Mouse (Mus musculus): ENCODE measurements around the gene Cdk14. TPM values are rescaled to one million over a fixed set of nuclear protein-coding genes. Genes with fewer than 3 reads are reported as not detected.

Gene Cdk14
- total RNA-seq (2023), result 0.40 to 3.6 TPM (median 1.0 TPM) in 4 replicates

DNA sequence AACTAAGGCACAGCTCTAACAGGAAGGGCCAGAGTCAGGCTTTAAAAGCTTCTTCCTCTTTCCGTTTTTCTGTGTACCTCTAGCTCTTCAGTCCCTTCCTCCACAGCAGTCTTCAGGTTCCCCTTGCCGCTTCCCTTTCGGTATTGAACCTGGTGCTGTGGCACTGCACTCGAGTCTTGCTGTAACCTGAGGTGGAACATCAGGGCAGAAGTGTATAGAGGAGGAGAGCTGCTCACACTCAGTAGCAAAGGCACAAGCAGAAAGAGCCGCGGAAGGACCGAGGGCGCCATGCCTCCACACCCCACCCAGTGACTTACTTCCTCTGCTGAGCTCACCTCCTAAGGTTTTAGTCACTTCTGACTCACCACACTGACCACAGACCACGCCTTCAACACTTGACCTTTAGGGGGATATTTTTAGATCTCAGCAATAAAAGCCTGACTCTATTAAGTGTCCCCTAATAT is at the start of gene Cdk14:
Gene Cdk14, minus strand, starts transcription at position 321 of the 464 bp plus-strand sequence.

DNA sequence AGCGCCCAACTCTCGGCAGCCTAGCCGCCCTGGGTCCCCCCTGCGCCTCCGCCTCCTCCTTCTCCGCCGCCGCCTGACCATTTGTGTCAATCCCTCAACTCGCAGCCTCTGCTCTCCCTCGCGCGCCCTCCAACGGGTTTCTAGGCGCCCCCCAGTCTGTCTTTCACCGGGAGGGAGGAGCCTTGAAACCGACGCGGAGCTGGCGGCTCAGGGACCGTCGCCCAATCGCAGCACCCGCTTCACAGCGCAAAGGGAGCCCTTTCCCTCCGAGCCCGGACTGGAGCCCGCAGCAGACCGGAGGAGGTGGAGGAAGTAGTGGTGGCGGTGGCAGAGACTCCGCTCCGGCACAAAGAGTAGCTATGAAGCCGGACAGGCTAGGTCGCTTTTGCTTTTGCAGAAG is 662.2 kb downstream of the Cdk14 start, which contains the start of gene Fzd1:
Gene Fzd1, minus strand, starts transcription at position 134 of the 400 bp plus-strand sequence.

Other genes with a start within 250 kb of the Cdk14 start
- gene 1700015F17Rik, start 58.8 kb upstream of the Cdk14 start, total RNA-seq (2023), result not detected in 4 replicates
- 0.79 to 2.1 TPM (median 1.2 TPM) in 4 replicates for gene Cldn12, start 94.6 kb upstream of the Cdk14 start, total RNA-seq (2023)
- 22.4 to 33.6 TPM (median 25.7 TPM) in 4 replicates for gene Gtpbp10, start 139.2 kb upstream of the Cdk14 start, total RNA-seq (2023)
- not detected in 4 replicates for gene Gm8773, start 153.5 kb upstream of the Cdk14 start, total RNA-seq (2023)
- gene Cfap69, start 243.9 kb upstream of the Cdk14 start, total RNA-seq (2023), result not detected in 4 replicates